Mouse (Mus musculus): ENCODE results near the gene CT030661.1. TPM values are rescaled to one million over a fixed set of nuclear protein-coding genes. Genes with fewer than 3 reads are reported as not detected.
"Not testable (repeated sequence)": the region's sequence is repeated elsewhere in the genome, so short reads cannot be mapped to it uniquely, and the experiment has no call there.

CT030661.1 gene
- total RNA-seq (2021) = 9.4 and 11.2 TPM in 2 replicates
- long read RNA-seq, experiment 1, partial matches to known transcripts = 0 of 6 reads
- long read RNA-seq, experiment 1, other reads (novel, unspliced or antisense) = 5 of 6 reads
- long read RNA-seq, experiment 2, partial matches to known transcripts = 0 of 2 reads
- long read RNA-seq, experiment 2, other reads (novel, unspliced or antisense) = 1 of 2 reads

DNA sequence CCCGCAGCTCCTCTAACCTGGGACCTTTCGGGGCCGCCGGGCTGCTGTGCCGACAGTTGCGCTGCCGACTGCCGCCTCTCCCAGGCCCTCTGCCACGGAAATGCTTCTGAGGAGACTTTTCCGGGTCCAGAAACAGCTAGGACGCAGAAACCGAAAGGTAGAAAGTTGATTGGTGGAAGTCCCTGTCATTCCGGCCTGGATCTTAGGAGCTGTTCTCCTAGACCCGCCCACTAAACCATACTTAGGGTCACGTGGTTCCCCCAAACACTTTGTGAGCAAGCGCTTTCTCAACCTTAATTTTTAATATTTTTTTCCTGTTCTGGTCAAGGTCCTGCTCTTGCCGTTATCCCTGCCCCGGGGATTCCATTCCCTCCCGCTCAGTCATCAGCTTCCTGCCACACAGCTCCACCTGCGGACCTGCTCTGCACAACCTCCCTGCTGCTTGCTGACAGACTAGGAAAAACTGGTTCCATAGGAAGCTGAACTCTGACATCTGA, at the start of gene CT030661.1:
TSS of gene CT030661.1 (minus strand) at position 108 of the 497 bp plus-strand sequence.
- peak; percentile 94 for DNase-seq

DNA sequence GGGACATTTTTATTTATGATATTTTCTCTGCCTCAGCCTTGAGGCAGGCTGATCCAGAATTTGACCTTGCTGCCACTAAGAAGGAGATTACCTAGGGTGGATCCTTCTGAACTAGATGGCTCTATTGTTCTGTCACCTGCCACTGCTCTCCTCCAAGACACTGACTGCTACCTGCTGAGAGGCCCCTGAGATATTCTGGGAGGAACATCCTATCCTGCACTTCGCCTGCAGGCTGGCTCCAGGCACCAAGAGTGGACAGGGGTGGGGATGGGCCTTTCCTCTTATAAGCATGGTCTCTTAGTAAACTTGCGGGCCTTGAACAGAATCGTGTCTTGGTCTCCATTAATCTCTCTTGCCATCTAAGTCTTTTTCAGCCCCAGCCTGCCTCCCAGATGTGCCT, 49.3 kb upstream of the CT030661.1 start:
- DNase-seq = no peak

- DNase-seq = peak; percentile 61
These were observed 46.6 kb upstream of the CT030661.1 start, which contains the start of the genes Zfp944 and Zfp758 for GRCm38 (mm10) chr17:22361101-22361781. Zfp944 (minus strand) TSS chr17:22361400. Zfp758 (plus strand) TSS chr17:22361453.

GRCm38 (mm10) chr17:22360572-22360971, 45.9 kb upstream of the CT030661.1 start:
- DNase-seq = no peak

DNA sequence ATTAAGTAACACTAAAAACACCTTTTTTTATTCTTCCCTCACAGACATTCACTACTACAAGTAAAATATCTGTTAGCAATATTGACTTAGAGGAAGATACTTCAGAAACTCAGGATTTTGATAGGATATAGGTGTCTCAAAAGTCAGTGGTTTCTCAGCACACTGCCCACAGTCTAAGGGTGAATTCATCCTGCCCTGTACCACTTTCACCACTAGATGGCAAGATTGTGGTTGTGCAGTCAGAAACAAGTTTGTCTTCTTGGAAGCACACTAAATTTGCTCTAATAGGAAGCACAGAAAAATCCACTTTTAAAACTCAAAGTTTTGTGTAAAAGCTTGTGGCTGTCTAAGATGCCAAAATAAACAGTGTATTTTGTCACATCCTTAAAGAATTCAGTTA, 38.2 kb upstream of the CT030661.1 start:
- DNase-seq = peak; percentile 56

DNA sequence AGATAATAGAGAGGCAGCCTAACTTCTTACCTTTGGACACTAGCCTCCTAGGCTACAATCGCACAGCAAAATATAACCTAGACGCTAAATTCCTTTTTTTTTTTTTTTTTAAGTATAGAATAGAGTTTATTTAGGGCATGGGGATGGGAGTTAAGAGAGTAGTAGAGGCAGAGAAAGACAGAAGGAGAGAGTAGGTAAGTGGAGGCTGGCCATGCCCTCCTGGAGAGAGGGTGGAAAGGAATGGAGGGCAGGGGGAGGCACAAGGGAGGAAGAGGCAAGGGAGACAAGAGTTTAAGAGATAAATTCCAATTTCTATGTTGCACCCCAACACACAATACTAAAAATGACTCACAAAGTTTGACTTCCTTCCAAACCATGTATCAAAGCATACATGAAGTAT, 610 bp upstream of the CT030661.1 start:
- not testable (repeated sequence) for DNase-seq

DNA sequence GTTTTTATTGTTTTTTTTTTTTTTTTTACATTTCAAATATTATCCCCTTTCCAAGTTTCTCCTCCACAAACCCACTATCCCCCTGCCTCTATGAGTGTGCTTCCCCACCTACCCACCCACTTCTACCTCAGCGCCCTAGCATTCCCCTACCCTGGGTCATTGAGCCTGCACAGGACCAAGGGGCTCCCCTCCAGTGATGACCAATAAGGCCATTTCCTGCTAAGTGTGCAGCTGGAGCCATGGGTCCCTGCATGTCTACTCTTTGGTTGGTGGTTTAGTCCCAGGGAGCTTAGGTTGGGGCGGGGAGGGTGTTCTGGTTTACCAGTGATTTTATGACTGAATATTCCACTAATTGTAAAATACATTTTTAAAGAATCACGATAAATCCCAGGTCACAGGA, 418 bp downstream of the CT030661.1 start:
- peak; percentile 12 for DNase-seq

Other genes with a start within 250 kb of the CT030661.1 start
- 1.5 and 1.6 TPM in 2 replicates for gene Zfp947, start 148.6 kb downstream of the CT030661.1 start, total RNA-seq (2021)
- gene Zfp994, start 89.2 kb downstream of the CT030661.1 start, total RNA-seq (2021) = 4.2 TPM in 2 replicates
- gene Zfp944, start 46.6 kb upstream of the CT030661.1 start, total RNA-seq (2021) = 6.5 and 7.8 TPM in 2 replicates
- 9.2 and 9.7 TPM in 2 replicates for gene Zfp758, start 46.6 kb upstream of the CT030661.1 start, total RNA-seq (2021)
- gene Zfp946, start 109.4 kb upstream of the CT030661.1 start, total RNA-seq (2021) = 6.7 and 7.7 TPM in 2 replicates